Mouse (Mus musculus) C2C12 (cell line): Measurements from ENCODE around the gene Rgp1. TPM values are rescaled to one million over a fixed set of nuclear protein-coding genes. Genes with fewer than 3 reads are reported as not detected.

Experiments used
- H3K27me3 ChIP-seq: one replicate; pipeline ENCODE4 v1.6.1; 2011; ENCODE audit not compliant: control insufficient read depth, insufficient read depth, insufficient read length
- H3K36me3 ChIP-seq: one replicate; pipeline ENCODE4 v1.6.1; 2011; ENCODE audit not compliant: control insufficient read depth, insufficient read depth
- H3K4me3 ChIP-seq: one replicate; pipeline ENCODE4 v1.5.1; 2011; ENCODE audit warnings: mild to moderate bottlenecking, control low read depth; ENCODE audit not compliant: poor library complexity, insufficient read depth, severe bottlenecking
- H3K79me2 ChIP-seq: one replicate; pipeline ENCODE4 v1.6.1; 2011; ENCODE audit not compliant: control insufficient read depth, insufficient read depth
- H3K79me3 ChIP-seq: one replicate; pipeline ENCODE4 v1.6.1; 2011; ENCODE audit warnings: low read depth, control low read depth
- H3ac ChIP-seq: one replicate; pipeline ENCODE3; 2011; ENCODE audit warnings: low read depth; ENCODE audit not compliant: control insufficient read depth, insufficient read length
- CEBPB ChIP-seq: IDR thresholded peaks from one replicate; pipeline ENCODE4 v1.6.1; 2011; ENCODE audit warnings: low read depth, mild to moderate bottlenecking, control low read depth, moderate library complexity
- CTCF ChIP-seq: IDR thresholded peaks from one replicate; pipeline ENCODE4 v1.5.1; 2011; ENCODE audit not compliant: control insufficient read depth, insufficient read depth, insufficient read length
- FOSL1 ChIP-seq: IDR thresholded peaks from one replicate; pipeline ENCODE4 v1.8.0; 2011; ENCODE audit warnings: mild to moderate bottlenecking, low read length; ENCODE audit not compliant: poor library complexity, insufficient read depth, severe bottlenecking
- MAX ChIP-seq: IDR thresholded peaks from one replicate; pipeline ENCODE4 v1.6.1; 2011; ENCODE audit warnings: mild to moderate bottlenecking, control low read depth
- MYOD1 ChIP-seq: IDR thresholded peaks from one replicate; pipeline ENCODE4 v1.6.1; 2011; ENCODE audit warnings: low read depth; ENCODE audit not compliant: control insufficient read depth, insufficient read length
- MYOG ChIP-seq: IDR thresholded peaks from one replicate; pipeline ENCODE4 v1.6.1; 2011; ENCODE audit not compliant: control insufficient read depth, insufficient read length; ENCODE audit errors: extremely low read depth
- USF1 ChIP-seq: IDR thresholded peaks from one replicate; pipeline ENCODE4 v1.6.1; 2011; ENCODE audit warnings: low read depth, mild to moderate bottlenecking, control low read depth, moderate library complexity
- polyA plus RNA-seq: library from polyadenylated mRNA; unstranded; fragments of >200 nt; fragmentation: generic; extraction: Trizol; gene quantifications from one replicate; pipeline ENCODE4 v1.2.1, GENCODE M21; 2012; ENCODE audit warnings: missing spikeins

Rgp1 gene
- polyA plus RNA-seq, 1 experiment = 22.6 TPM

GRCm38 (mm10) chr4:43630030-43630581 is 51.6 kb downstream of the Rgp1 start:
- H3ac ChIP-seq = no peak overlapping the region
- H3K79me3 ChIP-seq = no peaks in the 10 kb centered on the region
- peak; percentile 18 for TF ChIP-seq CTCF
- no peak for TF ChIP-seq FOSL1
- H3K79me2 ChIP-seq = no peaks in the 10 kb centered on the region
- H3K4me3 ChIP-seq = no peak overlapping the region
- no peaks in the 10 kb centered on the region for H3K27me3 ChIP-seq
- H3K36me3 ChIP-seq = no peaks in the 10 kb centered on the region

GRCm38 (mm10) chr4:43630671-43631045 is 52.1 kb downstream of the Rgp1 start:
- Histone ChIP-seq H3K36me3 (no peaks in the 10 kb centered on the region), H3K27me3 (no peaks in the 10 kb centered on the region), H3K79me2 (no peaks in the 10 kb centered on the region), H3K4me3 (no peak overlapping the region), H3ac (no peak overlapping the region), H3K79me3 (no peaks in the 10 kb centered on the region)
- TF ChIP-seq MYOD1 (no peak), CEBPB (no peak), MYOG (no peak), FOSL1 (no peak), CTCF (no peak), MAX (no peak), USF1 (no peak)

- Histone ChIP-seq H3K27me3 (no peaks in the 10 kb centered on the region), H3K4me3 (peak within 1 kb of the TSS; percentile 28), H3K79me3 (no peaks in the 10 kb centered on the region), H3K36me3 (no peaks in the 10 kb centered on the region), H3ac (peak within 1 kb of the TSS; percentile 88), H3K79me2 (no peaks in the 10 kb centered on the region)
- TF ChIP-seq MAX (no peak), USF1 (no peak), CEBPB (no peak), MYOG (no peak), CTCF (no peak), FOSL1 (no peak), MYOD1 (no peak)
Measured at GRCm38 (mm10) chr4:43631046-43631955, 52.8 kb downstream of the Rgp1 start, which contains the start of gene Npr2. Gene Npr2, plus strand, starts transcription at chr4:43631935.

GRCm38 (mm10) chr4:43631956-43632920 is 53.7 kb downstream of the Rgp1 start:
- no peaks in the 10 kb centered on the region for H3K79me3 ChIP-seq
- TF ChIP-seq MYOD1 = no peak
- no peaks in the 10 kb centered on the region for H3K27me3 ChIP-seq
- H3K36me3 ChIP-seq = no peaks in the 10 kb centered on the region
- H3K4me3 ChIP-seq = peak overlapping the region; percentile 28
- peak overlapping the region; percentile 88 for H3ac ChIP-seq
- no peaks in the 10 kb centered on the region for H3K79me2 ChIP-seq

- H3K79me2 ChIP-seq = no peaks in the 10 kb centered on the region
- H3K4me3 ChIP-seq = no peak overlapping the region
- TF ChIP-seq CEBPB (no peak), MYOG (no peak), MYOD1 (no peak), FOSL1 (no peak), MAX (no peak), CTCF (no peak), USF1 (no peak)
Measured at GRCm38 (mm10) chr4:43633296-43633695, 54.8 kb downstream of the Rgp1 start.

More at GRCm38 (mm10) chr4:43633296-43633695, 54.8 kb downstream of the Rgp1 start:
- no peaks in the 10 kb centered on the region for H3K27me3 ChIP-seq
- no peaks in the 10 kb centered on the region for H3K36me3 ChIP-seq
- no peaks in the 10 kb centered on the region for H3K79me3 ChIP-seq
- no peak overlapping the region for H3ac ChIP-seq
